Mouse (Mus musculus) gastrocnemius, postnatal 25 days (tissue): ENCODE data around the gene Tspoap1. TPM values are rescaled to one million over a fixed set of nuclear protein-coding genes. Genes with fewer than 3 reads are reported as not detected.

Experiments used
- DNase-seq: peaks from one replicate; pipeline ENCODE4 v3.0.0; 2022
- long read RNA-seq, 2 experiments: library from polyadenylated mRNA; stranded (forward); transcript quantifications; one replicate each; pipeline ENCODE4 v2.0.0; 2021
- total RNA-seq, 2 experiments: library from RNA; stranded (reverse); gene quantifications; 1 replicate in 1 of 2; 2 replicates in 1 of 2; pipeline ENCODE4 v1.2.3; 2021

The Tspoap1 gene
- under 1 TPM in 1 of 2 experiments, not detected in 1; 0.08 TPM for total RNA-seq
- long read RNA-seq, experiment 1 = 0 reads
- long read RNA-seq, experiment 2 = 0 reads

GRCm38 (mm10) chr11:87760301-87761081, at the start of gene Tspoap1:
TSS of gene Tspoap1 (plus strand) at chr11:87760541.
- no peak for DNase-seq

GRCm38 (mm10) chr11:87712188-87712587, 48.2 kb upstream of the Tspoap1 start:
- DNase-seq = no peak

GRCm38 (mm10) chr11:87715999-87716398, 44.3 kb upstream of the Tspoap1 start:
- no peak for DNase-seq

- DNase-seq = no peak
Measured at GRCm38 (mm10) chr11:87719526-87719925, 40.8 kb upstream of the Tspoap1 start.

- DNase-seq = no peak
Measured at GRCm38 (mm10) chr11:87720324-87720723, 40.0 kb upstream of the Tspoap1 start.

GRCm38 (mm10) chr11:87720839-87721238, 39.5 kb upstream of the Tspoap1 start:
- no peak for DNase-seq

- DNase-seq = no peak
Measured at GRCm38 (mm10) chr11:87722168-87722567, 38.2 kb upstream of the Tspoap1 start.

- DNase-seq = no peak
Measured at GRCm38 (mm10) chr11:87722891-87723290, 37.5 kb upstream of the Tspoap1 start.

GRCm38 (mm10) chr11:87725515-87725914, 34.8 kb upstream of the Tspoap1 start:
- DNase-seq = no peak

- no peak for DNase-seq
Measured at GRCm38 (mm10) chr11:87725964-87726562, 34.3 kb upstream of the Tspoap1 start.

- DNase-seq = no peak
Measured at GRCm38 (mm10) chr11:87727021-87727420, 33.3 kb upstream of the Tspoap1 start.

- DNase-seq = no peak
Measured at GRCm38 (mm10) chr11:87727471-87727870, 32.9 kb upstream of the Tspoap1 start.

GRCm38 (mm10) chr11:87728850-87729592, 31.3 kb upstream of the Tspoap1 start:
- DNase-seq = no peak

GRCm38 (mm10) chr11:87729593-87730185, 30.7 kb upstream of the Tspoap1 start:
- no peak for DNase-seq

- no peak for DNase-seq
Measured at GRCm38 (mm10) chr11:87730652-87731310, 29.6 kb upstream of the Tspoap1 start.

- no peak for DNase-seq
Measured at GRCm38 (mm10) chr11:87734346-87734745, 26.0 kb upstream of the Tspoap1 start.

- no peak for DNase-seq
Measured at GRCm38 (mm10) chr11:87735691-87736090, 24.6 kb upstream of the Tspoap1 start.

- DNase-seq = peak; percentile 49
Measured at GRCm38 (mm10) chr11:87736647-87737134, 23.6 kb upstream of the Tspoap1 start.

GRCm38 (mm10) chr11:87737175-87737740, 23.1 kb upstream of the Tspoap1 start, which contains the start of gene Supt4a:
TSS of gene Supt4a (plus strand) at chr11:87737552.
- DNase-seq = peak; percentile 95

GRCm38 (mm10) chr11:87743691-87744090, 16.6 kb upstream of the Tspoap1 start:
- DNase-seq = no peak

GRCm38 (mm10) chr11:87744964-87745363, 15.4 kb upstream of the Tspoap1 start:
- DNase-seq = no peak
